ENCODE assay signal across 8 mouse cellular contexts in genomic region chr11:106660453-106661081, GRCm38 (mm10). TPM values are rescaled to one million over a fixed set of nuclear protein-coding genes. Genes with fewer than 3 reads are reported as not detected.
DNase-seq lines count a peak whose midpoint lies in the region; ATAC-seq lines count a peak whose summit lies in the region.

No protein-coding gene starts in this region.

- no peaks in the 10 kb centered on the region for H3K36me3 ChIP-seq in midbrain, embryonic 10.5 days
- H3K36me3 ChIP-seq in midbrain, embryonic 15.5 days (replicated peaks), result no peaks in the 10 kb centered on the region
- H3K36me3 ChIP-seq in forebrain, embryonic 11.5 days (ENCODE audit: control insufficient read depth, insufficient read depth, low read length), result no peaks in the 10 kb centered on the region
- H3K36me3 ChIP-seq in hindbrain, embryonic 16.5 days (ENCODE audit: control insufficient read depth, insufficient read depth, low read length), result no peaks in the 10 kb centered on the region
- no peaks in the 10 kb centered on the region for H3K36me3 ChIP-seq in liver, embryonic 16.5 days (ENCODE audit: control insufficient read depth, insufficient read depth)

- H3K9ac ChIP-seq in midbrain, embryonic 15.5 days, result no peak overlapping the region
- 0 out of 2 replicates have a peak overlapping the region, but pooled peaks have one; percentile 14 for H3K9ac ChIP-seq in forebrain, embryonic 11.5 days (ENCODE audit: low read length)
- H3K9ac ChIP-seq in hindbrain, embryonic 16.5 days (ENCODE audit: low read depth, low read length), result no peak overlapping the region
- H3K9ac ChIP-seq in liver, embryonic 16.5 days (ENCODE audit: low read depth, low read length), result no peak overlapping the region

- ATAC-seq in midbrain, embryonic 15.5 days (replicated peaks), result no peak
- peak; percentile 44; the same call in 1 of the 2 replicates for ATAC-seq in forebrain, embryonic 11.5 days (replicated peaks; ENCODE audit: low FRiP score)
- ATAC-seq in hindbrain, embryonic 16.5 days, result no peak
- peak; percentile 63 for ATAC-seq in liver, embryonic 16.5 days (ENCODE audit: low read depth)

- no peak overlapping the region for H3K4me2 ChIP-seq in midbrain, embryonic 15.5 days
- no peak overlapping the region for H3K4me2 ChIP-seq in forebrain, embryonic 11.5 days (ENCODE audit: low read depth, low read length, severe bottlenecking)
- H3K4me2 ChIP-seq in hindbrain, embryonic 16.5 days (ENCODE audit: low read length), result no peak overlapping the region
- H3K4me2 ChIP-seq in liver, embryonic 16.5 days (ENCODE audit: low read depth, low read length), result no peak overlapping the region

- no peaks in the 10 kb centered on the region for H3K9me3 ChIP-seq in midbrain, embryonic 10.5 days (replicated peaks)
- no peaks in the 10 kb centered on the region for H3K9me3 ChIP-seq in midbrain, embryonic 15.5 days
- no peaks in the 10 kb centered on the region for H3K9me3 ChIP-seq in forebrain, embryonic 11.5 days (ENCODE audit: control insufficient read depth, low read length)
- no peaks in the 10 kb centered on the region for H3K9me3 ChIP-seq in hindbrain, embryonic 16.5 days (ENCODE audit: control insufficient read depth, low read length)
- no peaks in the 10 kb centered on the region for H3K9me3 ChIP-seq in liver, embryonic 16.5 days (replicated peaks; ENCODE audit: control insufficient read depth, low read length)

- peak overlapping the region; percentile 84 for H3K27ac ChIP-seq in midbrain, embryonic 10.5 days (replicated peaks)
- no peak overlapping the region for H3K27ac ChIP-seq in midbrain, embryonic 15.5 days
- H3K27ac ChIP-seq in forebrain, embryonic 11.5 days (ENCODE audit: low read depth, low read length), result peak overlapping the region; percentile 54; the same call in 1 of the 2 replicates
- H3K27ac ChIP-seq in hindbrain, embryonic 16.5 days (ENCODE audit: low read depth, low read length), result peak overlapping the region; percentile 54
- H3K27ac ChIP-seq in liver, embryonic 16.5 days (ENCODE audit: low read length), result peak overlapping the region; percentile 82

- peak; percentile 35 for DNase-seq in midbrain, embryonic 10.5 days (ENCODE audit: low spot score)
- no peak for DNase-seq in forebrain, embryonic 11.5 days (ENCODE audit: low spot score)
- peak; percentile 74 to 75 for DNase-seq in spleen, postnatal 36 days (ENCODE audit: low spot score in 2 of 2)
- no peak for DNase-seq in right cerebral cortex, adult 2 months (ENCODE audit: low spot score in 2 of 2)
- no peak for DNase-seq in cerebellum, adult 9-11 months

- no peaks in the 10 kb centered on the region for H3K27me3 ChIP-seq in midbrain, embryonic 10.5 days (ENCODE audit: low read depth, poor library complexity, severe bottlenecking)
- no peaks in the 10 kb centered on the region for H3K27me3 ChIP-seq in midbrain, embryonic 15.5 days (replicated peaks)
- no peaks in the 10 kb centered on the region for H3K27me3 ChIP-seq in forebrain, embryonic 11.5 days (ENCODE audit: control insufficient read depth, insufficient read depth, low read length)
- no peaks in the 10 kb centered on the region for H3K27me3 ChIP-seq in hindbrain, embryonic 16.5 days (replicated peaks; ENCODE audit: control insufficient read depth, insufficient read depth, low read length)
- no peaks in the 10 kb centered on the region for H3K27me3 ChIP-seq in liver, embryonic 16.5 days (ENCODE audit: control insufficient read depth, insufficient read depth, low read depth, low read length)

- peaks cover 51% of the 10 kb centered on the region for H3K4me1 ChIP-seq in midbrain, embryonic 10.5 days
- peaks cover 18% of the 10 kb centered on the region; the same call in 1 of the 2 replicates for H3K4me1 ChIP-seq in midbrain, embryonic 15.5 days
- H3K4me1 ChIP-seq in forebrain, embryonic 11.5 days (replicated peaks; ENCODE audit: control insufficient read depth, insufficient read depth, low read length), result peaks cover 15% of the 10 kb centered on the region
- H3K4me1 ChIP-seq in hindbrain, embryonic 16.5 days (ENCODE audit: control insufficient read depth, insufficient read depth, low read depth, low read length), result peaks cover 15% of the 10 kb centered on the region
- H3K4me1 ChIP-seq in liver, embryonic 16.5 days (ENCODE audit: control insufficient read depth, low read depth, low read length), result peaks cover 8% of the 10 kb centered on the region

- WGBS in midbrain, embryonic 10.5 days, result 70% methylated on average over 13 of the region's 13 CpGs
- WGBS in midbrain, embryonic 15.5 days, result 58% methylated on average over 13 of the region's 13 CpGs
- WGBS in forebrain, embryonic 11.5 days, result 43% methylated on average over 13 of the region's 13 CpGs
- WGBS in hindbrain, embryonic 16.5 days, result 37% methylated on average over 13 of the region's 13 CpGs
- 19% methylated on average over 13 of the region's 13 CpGs for WGBS in liver, embryonic 16.5 days (ENCODE audit: insufficient replicate concordance)

- H3K4me3 ChIP-seq in midbrain, embryonic 10.5 days, result no peak overlapping the region
- H3K4me3 ChIP-seq in midbrain, embryonic 15.5 days, result no peak overlapping the region
- H3K4me3 ChIP-seq in forebrain, embryonic 11.5 days (ENCODE audit: low read depth, low read length), result no peak overlapping the region
- H3K4me3 ChIP-seq in hindbrain, embryonic 16.5 days (ENCODE audit: low read length), result no peak overlapping the region
- H3K4me3 ChIP-seq in liver, embryonic 16.5 days (ENCODE audit: low read depth, low read length), result no peak overlapping the region

RNA-seq across cellular contexts. Expression of gene Tex2, which starts 47.3 kb away (rescaled TPM):
- 5.6 and 7.5 TPM in 2 replicates for polyA plus RNA-seq in midbrain, embryonic 10.5 days (2016; fragmentation: Nextera tagmentation; extraction: Ambion mirVana)
- polyA plus RNA-seq in midbrain, embryonic 15.5 days (2015; fragmentation: Nextera tagmentation; extraction: Ambion mirVana), result 31.3 and 32.1 TPM in 2 replicates
- polyA plus RNA-seq in forebrain, embryonic 11.5 days (2014; fragmentation: Nextera tagmentation; extraction: Ambion mirVana), result 8.3 and 8.8 TPM in 2 replicates
- polyA plus RNA-seq in hindbrain, embryonic 16.5 days (2015; fragmentation: Nextera tagmentation; extraction: Ambion mirVana), result 29.5 and 38.4 TPM in 2 replicates
- polyA plus RNA-seq in liver, embryonic 16.5 days (2015; fragmentation: Nextera tagmentation; extraction: Ambion mirVana), result 10.6 and 12.2 TPM in 2 replicates

Comparison
In these comparisons a context has a peak if more than half of its experiments do, and no peak if none do; other contexts are left out.
1. DNase-seq: peak in midbrain, embryonic 10.5 days (single experiment) and spleen, postnatal 36 days (2 of 2); none in forebrain, embryonic 11.5 days (single experiment), right cerebral cortex, adult 2 months (0 of 2) and cerebellum, adult 9-11 months (single experiment).
2. ATAC-seq: peak in forebrain, embryonic 11.5 days (single experiment) and liver, embryonic 16.5 days (single experiment); none in midbrain, embryonic 15.5 days (single experiment) and hindbrain, embryonic 16.5 days (single experiment).